Mouse (Mus musculus): ENCODE data around the gene Ttc39d. TPM values are rescaled to one million over a fixed set of nuclear protein-coding genes. Genes with fewer than 3 reads are reported as not detected.

The Ttc39d gene
- not detected in 2 replicates for polyA plus RNA-seq (2012)

DNA sequence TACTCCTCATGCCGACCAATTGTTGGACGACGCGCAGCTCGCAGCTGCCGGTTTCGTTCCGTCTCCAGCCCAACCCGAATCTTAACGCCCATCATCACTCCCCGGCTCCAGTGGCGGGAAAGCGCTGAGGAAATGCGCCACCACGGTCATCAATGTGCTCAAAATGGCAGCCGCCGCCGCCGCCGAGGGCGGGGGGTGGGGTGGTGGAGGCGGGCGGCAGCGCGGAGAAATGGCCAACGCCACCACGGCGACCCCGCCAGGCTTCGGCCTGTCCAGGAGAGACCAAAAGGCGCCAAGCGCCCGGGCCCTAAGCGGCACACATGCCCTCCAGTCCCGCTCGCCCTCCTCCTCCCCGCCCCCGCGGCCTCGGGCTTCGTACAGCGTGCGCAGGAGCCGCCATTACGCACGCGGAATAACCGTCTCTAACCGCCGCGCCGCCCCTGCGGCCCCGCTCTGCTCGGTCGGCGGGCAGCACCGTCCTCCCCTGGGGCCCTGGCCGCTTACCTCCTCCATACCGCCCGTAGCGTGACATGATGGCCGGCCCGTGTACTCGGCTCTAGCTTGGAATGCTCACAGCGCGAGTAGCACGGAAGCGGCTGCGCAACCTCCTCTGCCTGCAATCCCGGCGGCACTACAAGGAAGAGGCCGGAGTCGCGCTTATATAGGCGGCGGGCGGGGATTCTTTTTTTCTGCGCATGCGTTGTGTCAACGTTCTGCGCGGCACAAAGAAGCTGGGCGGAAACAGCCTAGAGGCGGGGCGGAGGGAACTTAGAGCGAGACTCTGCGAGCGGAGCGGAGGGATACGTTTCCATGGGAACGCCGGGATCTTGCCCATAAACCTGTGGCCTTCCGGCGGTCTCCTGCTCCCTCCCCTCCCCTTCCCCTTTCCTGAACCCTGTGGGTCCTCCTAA, at the start of gene Ttc39d, which contains the start of gene Srsf7:
TSS of gene Ttc39d (plus strand) at position 790 of the 911 bp plus-strand sequence.
TSS of gene Srsf7 (minus strand) at position 637 of the 911 bp plus-strand sequence.
- TF ChIP-seq GATA1 (IDR thresholded peaks at IDR 0.05; ENCODE audit: low read length), result no peak

- no peak for TF ChIP-seq GATA1 (IDR thresholded peaks at IDR 0.05; ENCODE audit: low read length)
These were observed 49.8 kb upstream of the Ttc39d start for GRCm38 (mm10) chr17:80157489-80157888.

GRCm38 (mm10) chr17:80160454-80160853, 46.8 kb upstream of the Ttc39d start:
- no peak for TF ChIP-seq GATA1 (IDR thresholded peaks at IDR 0.05; ENCODE audit: low read length)

- no peak for TF ChIP-seq GATA1 (IDR thresholded peaks at IDR 0.05; ENCODE audit: low read length)
These were observed 43.3 kb upstream of the Ttc39d start for GRCm38 (mm10) chr17:80163991-80164390.

DNA sequence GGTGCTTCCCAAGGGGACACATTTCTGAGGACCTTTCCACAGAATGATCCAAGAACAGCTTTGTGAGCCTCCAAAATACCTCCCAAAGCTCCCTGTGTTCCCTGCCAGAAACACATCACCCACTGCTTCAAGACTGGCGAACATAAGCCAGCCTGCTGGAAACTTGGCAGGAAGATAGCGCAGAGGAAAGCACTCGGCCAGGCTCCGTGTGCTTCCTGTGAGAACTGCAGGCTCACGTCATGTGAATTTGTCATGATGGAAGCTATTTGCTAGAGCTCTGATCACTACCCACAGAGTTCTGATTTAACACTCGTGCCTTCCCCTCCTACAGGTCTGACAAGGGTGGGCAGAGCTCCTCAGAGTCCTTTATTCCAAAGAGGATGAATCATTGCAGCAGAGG, 41.5 kb upstream of the Ttc39d start:
- no peak for TF ChIP-seq GATA1 (IDR thresholded peaks at IDR 0.05; ENCODE audit: low read length)

DNA sequence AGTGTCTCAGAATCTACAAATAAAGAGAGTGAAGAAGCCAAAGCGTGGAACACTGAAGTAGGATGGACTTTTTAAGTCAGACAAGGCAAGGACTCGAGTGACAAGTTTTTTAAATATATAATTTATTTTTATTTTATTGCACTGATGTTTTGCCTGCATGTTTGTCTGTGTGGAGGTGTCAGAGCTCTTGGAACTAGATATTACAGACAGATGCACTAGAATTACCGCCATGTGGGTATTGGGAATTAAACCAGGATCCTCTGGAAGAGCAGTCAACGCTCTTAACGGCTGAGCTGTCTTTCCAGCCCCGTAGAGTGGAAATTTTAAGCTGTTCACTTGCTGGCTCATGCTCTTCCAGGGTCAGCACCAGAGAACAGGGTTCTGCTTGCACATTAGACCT, 40.9 kb upstream of the Ttc39d start:
- no peak for TF ChIP-seq GATA1 (IDR thresholded peaks at IDR 0.05; ENCODE audit: low read length)

DNA sequence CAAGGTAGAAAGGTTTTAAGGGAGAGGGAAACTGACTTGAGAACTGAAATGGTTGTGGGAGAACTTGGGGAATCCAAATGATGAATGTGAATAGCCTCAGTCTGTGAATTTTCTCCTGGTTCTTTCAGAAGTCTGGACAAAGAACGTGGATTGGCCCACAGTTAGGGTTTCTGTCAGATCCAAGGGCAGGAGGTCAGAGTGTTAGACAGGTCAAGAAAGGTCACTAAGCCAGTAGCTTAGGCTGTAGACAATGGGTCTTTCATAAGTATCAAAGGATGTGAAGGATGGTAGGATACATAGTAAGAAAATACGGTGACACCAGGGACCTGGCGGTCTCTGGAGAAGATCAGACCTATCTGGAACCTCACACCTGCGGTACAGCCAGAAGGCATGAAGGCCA, 39.8 kb upstream of the Ttc39d start:
- TF ChIP-seq GATA1 (IDR thresholded peaks at IDR 0.05; ENCODE audit: low read length), result no peak

GRCm38 (mm10) chr17:80167851-80168251, 39.4 kb upstream of the Ttc39d start:
- no peak for TF ChIP-seq GATA1 (IDR thresholded peaks at IDR 0.05; ENCODE audit: low read length)

GRCm38 (mm10) chr17:80168425-80169182, 38.7 kb upstream of the Ttc39d start:
- TF ChIP-seq GATA1 (IDR thresholded peaks at IDR 0.05; ENCODE audit: low read length), result no peak

DNA sequence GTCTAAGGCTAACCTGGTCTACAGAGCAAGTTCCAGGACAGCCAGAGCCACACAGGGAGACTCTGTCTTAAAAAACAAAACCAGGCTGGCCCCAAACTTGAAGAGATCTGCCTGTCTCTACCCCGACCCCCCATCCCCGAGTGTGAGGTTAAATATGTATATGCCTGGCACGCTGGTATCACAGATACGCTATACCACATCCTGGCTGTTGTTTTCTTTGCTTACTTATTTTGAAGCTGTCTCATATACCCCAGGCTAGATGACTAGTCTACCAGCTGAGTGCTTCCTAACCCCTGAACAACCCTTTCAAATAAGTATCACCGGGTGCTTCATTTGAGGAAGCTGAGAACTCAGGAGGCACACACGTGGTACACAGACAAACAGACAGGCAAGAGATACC, 37.5 kb upstream of the Ttc39d start:
- TF ChIP-seq GATA1 (IDR thresholded peaks at IDR 0.05; ENCODE audit: low read length), result no peak

- no peak for TF ChIP-seq GATA1 (IDR thresholded peaks at IDR 0.05; ENCODE audit: low read length)
These were observed 36.3 kb upstream of the Ttc39d start for GRCm38 (mm10) chr17:80170951-80171350.

GRCm38 (mm10) chr17:80171948-80172347, 35.3 kb upstream of the Ttc39d start:
- TF ChIP-seq GATA1 (IDR thresholded peaks at IDR 0.05; ENCODE audit: low read length), result no peak

GRCm38 (mm10) chr17:80172761-80173160, 34.5 kb upstream of the Ttc39d start:
- TF ChIP-seq GATA1 (IDR thresholded peaks at IDR 0.05; ENCODE audit: low read length), result no peak

GRCm38 (mm10) chr17:80173708-80174107, 33.6 kb upstream of the Ttc39d start:
- no peak for TF ChIP-seq GATA1 (IDR thresholded peaks at IDR 0.05; ENCODE audit: low read length)

- no peak for TF ChIP-seq GATA1 (IDR thresholded peaks at IDR 0.05; ENCODE audit: low read length)
These were observed 33.1 kb upstream of the Ttc39d start for GRCm38 (mm10) chr17:80174146-80174545.

GRCm38 (mm10) chr17:80174699-80175385, 32.4 kb upstream of the Ttc39d start:
- TF ChIP-seq GATA1 (IDR thresholded peaks at IDR 0.05; ENCODE audit: low read length), result no peak
